Mouse (Mus musculus) megakaryocyte, embryonic 14.5 days (primary cell): ENCODE measurements around the gene Ddx41. TPM values are rescaled to one million over a fixed set of nuclear protein-coding genes. Genes with fewer than 3 reads are reported as not detected.

Source experiments
- H3K27me3 ChIP-seq: replicated peaks from 2 replicates; pipeline ENCODE3; 2012; ENCODE audit warnings: inconsistent platforms
- H3K36me3 ChIP-seq: replicated peaks from 2 replicates; pipeline ENCODE3; 2012; ENCODE audit warnings: low read length, inconsistent platforms, mixed read lengths
- H3K4me1 ChIP-seq: 2 replicates; pipeline ENCODE4 v1.6.1; 2012; ENCODE audit warnings: inconsistent platforms
- H3K4me3 ChIP-seq: replicated peaks from 2 replicates; pipeline ENCODE3; 2012; ENCODE audit warnings: moderate library complexity, mild to moderate bottlenecking, inconsistent platforms
- H3K9me3 ChIP-seq: 2 replicates; pipeline ENCODE4 v1.6.1; 2012; ENCODE audit warnings: inconsistent platforms
- FLI1 ChIP-seq: IDR thresholded peaks from 2 replicates; pipeline ENCODE4 v1.6.1; 2012; ENCODE audit warnings: low read length, inconsistent platforms, mixed read lengths
- GATA1 ChIP-seq: IDR thresholded peaks from 3 replicates; pipeline ENCODE4 v1.6.1; 2012; ENCODE audit warnings: mixed read lengths, low read length, inconsistent platforms, borderline replicate concordance
- polyA plus RNA-seq: library from polyadenylated mRNA; stranded (reverse); fragments of >175 nt; gene quantifications from 2 replicates; pipeline ENCODE4 v1.2.3, GENCODE M21; 2012; ENCODE audit warnings: low replicate concordance; ENCODE audit not compliant: insufficient read depth

Ddx41 gene
- polyA plus RNA-seq, 1 experiment: 49.7 TPM

DNA sequence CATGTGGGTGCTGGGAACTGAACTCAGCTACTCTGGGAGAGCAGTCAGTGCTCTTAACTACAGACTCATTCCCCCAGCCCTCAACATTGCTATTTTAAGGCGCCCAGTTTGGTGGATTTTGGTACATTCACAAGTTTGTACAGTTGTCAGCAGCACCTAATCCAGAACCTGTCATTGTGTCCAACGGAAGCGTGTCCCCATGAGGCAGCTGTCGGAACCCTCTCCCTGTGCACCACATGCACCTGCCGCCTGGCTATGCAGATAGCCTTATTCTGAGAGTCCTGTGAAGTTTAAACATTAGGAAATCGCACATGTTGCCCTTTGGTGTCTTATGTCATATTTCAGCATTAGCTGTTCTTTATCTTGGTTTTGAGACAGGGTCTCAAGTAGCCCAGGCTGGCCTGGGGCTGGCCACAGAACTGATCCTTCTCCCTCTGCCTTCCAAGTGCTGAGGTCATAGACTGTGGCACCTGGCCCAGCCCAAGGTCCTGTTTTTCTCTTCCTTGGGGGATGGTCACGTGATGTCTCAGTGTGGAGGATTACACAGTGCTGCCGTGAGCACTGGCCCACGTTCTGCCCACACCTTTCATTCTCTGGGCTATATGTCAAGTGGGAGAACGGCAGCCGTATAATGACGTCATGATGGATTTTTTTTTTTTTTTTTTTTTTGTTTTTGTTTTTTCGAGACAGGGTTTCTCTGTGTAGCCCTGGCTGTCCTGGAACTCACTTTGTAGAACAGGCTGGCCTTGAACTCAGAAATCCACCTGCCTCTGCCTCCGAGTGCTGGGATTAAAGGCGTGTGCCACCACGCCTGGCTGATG, 10.5 kb downstream of the Ddx41 start:
- H3K36me3 ChIP-seq: peaks cover 61% of the 10 kb centered on the region
- TF ChIP-seq FLI1 (no peak), GATA1 (no peak)
- no peak overlapping the region for H3K4me3 ChIP-seq
- H3K27me3 ChIP-seq: peaks cover 3% of the 10 kb centered on the region
- peaks cover 78% of the 10 kb centered on the region for H3K4me1 ChIP-seq
- peaks cover under 1% of the 10 kb centered on the region for H3K9me3 ChIP-seq

GRCm38 (mm10) chr13:55523951-55524600, 12.4 kb downstream of the Ddx41 start:
- peaks cover 63% of the 10 kb centered on the region for H3K4me1 ChIP-seq
- peaks cover 16% of the 10 kb centered on the region for H3K27me3 ChIP-seq
- TF ChIP-seq GATA1 (no peak), FLI1 (no peak)
- H3K36me3 ChIP-seq: peaks cover 43% of the 10 kb centered on the region
- no peak overlapping the region for H3K4me3 ChIP-seq
- peaks cover 10% of the 10 kb centered on the region for H3K9me3 ChIP-seq

DNA sequence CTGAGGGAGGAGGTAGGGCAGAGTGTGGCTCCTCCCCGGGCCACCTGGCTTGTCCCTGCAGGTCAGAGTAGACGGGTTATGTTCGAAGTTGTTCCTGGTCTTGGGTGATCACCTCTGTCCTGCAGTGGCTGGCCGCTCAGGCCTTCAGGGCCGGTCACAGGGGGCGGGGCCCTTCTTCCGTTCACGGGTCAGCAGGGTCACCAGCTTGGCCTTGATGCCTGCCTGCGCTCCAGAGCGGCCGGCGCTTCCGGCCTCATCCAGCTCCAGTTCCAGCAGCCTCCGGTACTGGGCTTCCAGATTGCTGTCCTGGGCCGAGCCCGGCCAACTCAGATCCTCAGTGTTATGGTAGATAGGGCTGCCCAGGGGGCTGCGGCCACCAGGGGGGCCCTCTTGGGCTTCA, 13.2 kb downstream of the Ddx41 start:
- H3K4me3 ChIP-seq: no peak overlapping the region
- H3K9me3 ChIP-seq: peaks cover 10% of the 10 kb centered on the region
- TF ChIP-seq FLI1: no peak
- no peak for TF ChIP-seq GATA1
- H3K36me3 ChIP-seq: peaks cover 41% of the 10 kb centered on the region
- peaks cover 16% of the 10 kb centered on the region for H3K27me3 ChIP-seq
- H3K4me1 ChIP-seq: peaks cover 55% of the 10 kb centered on the region

DNA sequence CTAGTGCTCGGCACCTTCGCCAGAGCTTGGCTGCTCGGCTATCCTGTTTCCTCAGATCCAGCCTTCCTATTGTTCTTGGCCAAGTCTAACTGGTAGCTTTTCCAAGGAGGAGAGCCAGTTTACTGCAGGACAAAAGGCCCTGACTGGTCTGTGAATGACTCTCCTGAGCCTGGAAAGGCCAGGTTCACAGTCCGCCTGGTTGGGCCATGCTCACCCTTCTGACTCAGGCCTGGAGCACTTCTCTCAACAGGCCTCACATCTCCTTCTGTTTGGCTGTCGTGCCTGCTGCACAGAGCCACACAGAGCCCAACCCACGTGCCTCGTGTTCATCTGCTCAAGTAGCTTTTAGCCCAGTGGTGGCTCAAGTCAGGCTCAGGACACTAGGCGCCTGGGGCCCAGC, 13.7 kb downstream of the Ddx41 start:
- H3K4me3 ChIP-seq: no peak overlapping the region
- peaks cover 41% of the 10 kb centered on the region for H3K36me3 ChIP-seq
- H3K4me1 ChIP-seq: peaks cover 53% of the 10 kb centered on the region
- peaks cover 10% of the 10 kb centered on the region for H3K9me3 ChIP-seq
- H3K27me3 ChIP-seq: peaks cover 16% of the 10 kb centered on the region
- no peak for TF ChIP-seq FLI1
- TF ChIP-seq GATA1: no peak

DNA sequence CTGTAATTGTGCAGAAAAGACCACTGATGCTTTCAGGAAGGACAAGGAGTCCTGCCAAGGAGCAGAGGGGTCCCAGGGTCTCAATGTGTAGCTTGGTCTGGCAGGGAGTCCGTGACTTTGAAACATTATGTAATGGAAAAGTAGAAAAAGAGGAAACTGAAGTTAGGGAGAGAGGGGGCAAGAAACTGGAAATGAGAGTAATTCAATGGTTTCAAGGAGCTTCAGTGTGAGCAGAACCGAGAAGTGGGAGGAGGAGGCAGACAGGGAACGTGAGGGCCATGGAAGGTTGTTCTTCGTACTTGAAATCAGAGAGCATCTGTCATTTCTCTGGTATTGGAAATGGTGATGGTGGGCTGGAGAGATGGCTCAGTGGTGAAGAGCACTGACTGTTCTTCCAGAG, 16.9 kb downstream of the Ddx41 start:
- TF ChIP-seq FLI1: no peak
- TF ChIP-seq GATA1: no peak
- Histone ChIP-seq H3K4me3 (no peak overlapping the region), H3K36me3 (peaks cover 22% of the 10 kb centered on the region), H3K4me1 (peaks cover 28% of the 10 kb centered on the region), H3K9me3 (peaks cover 10% of the 10 kb centered on the region), H3K27me3 (peaks cover 23% of the 10 kb centered on the region)

DNA sequence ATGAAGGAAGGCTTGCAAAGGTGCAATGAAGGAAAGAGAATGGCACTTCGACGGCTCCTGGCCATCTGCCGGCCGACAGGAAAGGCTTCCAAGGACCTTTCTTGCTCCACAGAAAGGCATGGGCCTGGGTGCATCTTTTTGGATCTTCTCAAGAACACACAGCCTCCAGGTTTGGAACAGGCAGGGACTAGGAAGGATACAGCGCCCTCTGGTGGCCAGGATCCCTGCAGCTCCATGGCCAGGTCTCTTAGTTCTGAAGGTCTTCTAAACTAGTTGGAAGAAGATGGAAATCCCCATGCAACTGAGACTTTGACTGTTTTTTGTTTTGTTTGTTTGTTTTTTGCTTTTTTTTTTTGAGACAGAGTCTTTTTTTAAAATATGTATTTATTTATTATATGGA, 19.5 kb downstream of the Ddx41 start:
- no peak overlapping the region for H3K4me3 ChIP-seq
- peaks cover 10% of the 10 kb centered on the region for H3K9me3 ChIP-seq
- H3K27me3 ChIP-seq: peaks cover 24% of the 10 kb centered on the region
- TF ChIP-seq GATA1 (no peak), FLI1 (no peak)
- H3K4me1 ChIP-seq: peaks cover 28% of the 10 kb centered on the region
- H3K36me3 ChIP-seq: peaks cover 5% of the 10 kb centered on the region

- H3K4me3 ChIP-seq: peak overlapping the region; percentile 96
- H3K9me3 ChIP-seq: no peaks in the 10 kb centered on the region
- peaks cover 55% of the 10 kb centered on the region for H3K4me1 ChIP-seq
- peaks cover 8% of the 10 kb centered on the region for H3K27me3 ChIP-seq
- peaks cover 36% of the 10 kb centered on the region for H3K36me3 ChIP-seq
- TF ChIP-seq FLI1 (no peak), GATA1 (no peak)
Observed at GRCm38 (mm10) chr13:55513828-55514227, 22.6 kb downstream of the Ddx41 start.

- H3K4me1 ChIP-seq: peaks cover 61% of the 10 kb centered on the region
Observed at GRCm38 (mm10) chr13:55513111-55513748, 23.2 kb downstream of the Ddx41 start, which contains the start of gene Pdlim7. Gene Pdlim7 (minus strand): TSS chr13:55513676.

GRCm38 (mm10) chr13:55512379-55513031, 24.0 kb downstream of the Ddx41 start:
- Histone ChIP-seq H3K9me3 (no peaks in the 10 kb centered on the region), H3K4me3 (peak overlapping the region; percentile 96), H3K36me3 (peaks cover 49% of the 10 kb centered on the region), H3K4me1 (peaks cover 62% of the 10 kb centered on the region), H3K27me3 (peaks cover 8% of the 10 kb centered on the region)
- TF ChIP-seq FLI1 (no peak), GATA1 (no peak)

More at GRCm38 (mm10) chr13:55513111-55513748, 23.2 kb downstream of the Ddx41 start, which contains the start of gene Pdlim7:
- Histone ChIP-seq H3K9me3 (no peaks in the 10 kb centered on the region), H3K4me3 (peak within 1 kb of the TSS; percentile 96), H3K27me3 (peaks cover 8% of the 10 kb centered on the region), H3K36me3 (peaks cover 42% of the 10 kb centered on the region)
- TF ChIP-seq FLI1 (no peak), GATA1 (no peak)

GRCm38 (mm10) chr13:55511492-55511861, 25.0 kb downstream of the Ddx41 start:
- Histone ChIP-seq H3K27me3 (peaks cover 8% of the 10 kb centered on the region), H3K9me3 (no peaks in the 10 kb centered on the region), H3K4me3 (peak overlapping the region; percentile 96), H3K4me1 (peaks cover 68% of the 10 kb centered on the region), H3K36me3 (peaks cover 60% of the 10 kb centered on the region)
- TF ChIP-seq GATA1 (no peak), FLI1 (no peak)
